Mouse (Mus musculus) T-helper 1 cell (primary cell): ENCODE data around the gene Ccin.

Experiments
- in situ Hi-C: fragments of 300-600 bp; cut with MboI, MseI; formaldehyde crosslinking; loops from one replicate; pipeline ENCODE4 v1.15.1; 2025; ENCODE audit warnings: high pct_unique_total_duplicates

The Ccin gene

GRCm38 (mm10) chr4:44012376-44013367, 29.4 kb downstream of the Ccin start:
- in situ Hi-C loops: no loop called here

- in situ Hi-C loops: no loop called here
These were observed 30.2 kb downstream of the Ccin start for GRCm38 (mm10) chr4:44013391-44014070.

GRCm38 (mm10) chr4:44016071-44016470, 32.8 kb downstream of the Ccin start:
- in situ Hi-C loops: no loop called here

GRCm38 (mm10) chr4:44016791-44017190, 33.5 kb downstream of the Ccin start:
- in situ Hi-C loops: no loop called here

- in situ Hi-C loops: no loop called here
These were observed 39.0 kb downstream of the Ccin start for GRCm38 (mm10) chr4:44022323-44022722.

- in situ Hi-C loops: no loop called here
These were observed 39.5 kb downstream of the Ccin start for GRCm38 (mm10) chr4:44022766-44023165.

GRCm38 (mm10) chr4:44023681-44024080, 40.4 kb downstream of the Ccin start:
- in situ Hi-C loops: no loop called here

- in situ Hi-C loops: no loop called here
These were observed 41.0 kb downstream of the Ccin start for GRCm38 (mm10) chr4:44024241-44024640.

- in situ Hi-C loops: no loop called here
These were observed 42.3 kb downstream of the Ccin start for GRCm38 (mm10) chr4:44025570-44025969.

GRCm38 (mm10) chr4:44028303-44029135, 45.2 kb downstream of the Ccin start:
- in situ Hi-C loops: no loop called here

GRCm38 (mm10) chr4:44029661-44030066, 46.4 kb downstream of the Ccin start:
- in situ Hi-C loops: no loop called here

GRCm38 (mm10) chr4:44031521-44031920, 48.2 kb downstream of the Ccin start:
- in situ Hi-C loops: no loop called here
